Mouse (Mus musculus): ENCODE data around the gene Cfdp1.

DNA sequence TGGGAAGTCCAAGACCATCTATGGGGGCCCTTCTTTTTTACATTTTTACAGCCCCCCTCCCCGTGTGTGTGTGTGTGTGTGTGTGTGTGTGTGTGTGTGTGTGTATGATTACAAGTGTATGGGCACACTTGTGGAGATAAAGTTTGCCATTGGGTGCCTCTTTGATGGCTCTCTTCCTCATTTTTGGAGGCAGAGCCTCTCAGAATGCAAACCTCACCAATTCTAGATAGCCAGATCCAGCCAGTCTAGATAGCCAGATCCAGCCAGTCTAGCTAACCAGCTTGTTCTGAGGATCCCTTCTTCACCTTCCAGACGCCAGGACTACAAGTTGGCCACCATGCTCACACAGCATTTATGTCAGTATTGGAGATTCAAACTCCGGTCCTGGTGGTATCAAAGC is 17.2 kb upstream of the Cfdp1 start:
- TF ChIP-seq POLR2A (IDR thresholded peaks at IDR 0.05; ENCODE audit: extremely low read depth, insufficient read depth, low read length) (no peak), CTCF (IDR thresholded peaks at IDR 0.05; ENCODE audit: extremely low read depth, insufficient read depth, low read length) (no peak)

All from cortical plate, adult 2 months (tissue).